Mouse (Mus musculus) retina, postnatal 1 day (tissue): ENCODE data around the gene Vmp1.

Experiments used
- DNase-seq: peaks from one replicate; pipeline ENCODE4 v3.0.0-alpha.2; 2012

Vmp1 gene

GRCm38 (mm10) chr11:86598572-86598971 lies 85.1 kb downstream of the Vmp1 start:
- no peak for DNase-seq

GRCm38 (mm10) chr11:86598154-86598553 lies 85.5 kb downstream of the Vmp1 start:
- DNase-seq: no peak

DNA sequence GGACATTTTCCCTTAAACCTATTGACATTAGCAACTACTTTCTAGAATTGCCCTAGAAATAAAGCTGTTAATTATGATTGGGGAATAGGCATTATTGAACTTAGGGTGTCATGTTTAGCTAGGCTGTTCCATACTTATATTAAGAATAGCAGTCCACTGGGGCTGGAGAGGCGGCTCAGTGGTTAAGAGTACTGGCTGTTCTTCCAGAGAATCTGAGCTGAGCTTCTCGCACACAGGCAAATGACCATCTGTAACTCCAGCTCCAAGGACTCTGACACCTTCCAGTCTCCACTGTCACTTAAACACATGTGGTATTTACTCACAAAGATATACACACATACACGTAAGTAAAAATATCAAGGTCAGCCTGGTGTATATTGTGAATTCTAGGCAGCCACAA lies 86.7 kb downstream of the Vmp1 start:
- DNase-seq: no peak

GRCm38 (mm10) chr11:86596187-86596960 lies 87.3 kb downstream of the Vmp1 start:
- DNase-seq: no peak

- no peak for DNase-seq
Observed at GRCm38 (mm10) chr11:86595366-86595765, 88.3 kb downstream of the Vmp1 start.

DNA sequence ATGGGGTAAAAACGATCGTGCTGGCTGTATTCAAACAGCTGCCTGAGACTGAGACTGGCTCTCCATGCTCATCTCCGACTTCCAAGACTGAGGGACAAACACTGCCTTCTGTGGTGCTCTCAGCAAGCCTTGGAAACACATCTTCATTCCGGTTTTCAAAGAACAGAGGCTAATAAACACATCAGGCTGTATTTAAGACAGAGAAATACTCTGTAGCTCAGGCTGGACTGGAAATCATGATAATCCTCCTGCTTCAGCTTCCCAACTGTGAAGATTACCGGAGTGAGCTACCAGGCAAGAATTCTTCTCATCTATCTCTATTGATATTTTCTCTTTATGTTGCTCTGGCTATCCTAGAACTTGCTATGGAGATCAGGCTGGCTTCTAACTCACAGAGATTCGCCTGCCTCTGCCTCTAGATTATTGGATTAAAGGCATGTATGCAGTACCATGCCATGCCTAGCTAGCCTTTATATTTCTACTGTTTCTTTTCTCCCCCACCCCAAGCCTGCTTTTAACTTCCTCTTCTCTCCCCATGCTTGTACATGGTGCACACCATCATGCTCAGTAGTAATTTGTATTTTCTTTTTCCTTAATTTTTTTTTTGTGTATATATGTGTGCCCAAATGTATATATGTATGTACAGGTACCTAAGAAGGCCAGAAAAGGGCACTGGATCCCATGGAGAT lies 89.3 kb downstream of the Vmp1 start:
- no peak for DNase-seq

- no peak for DNase-seq
Observed at GRCm38 (mm10) chr11:86593443-86593842, 90.2 kb downstream of the Vmp1 start.

DNA sequence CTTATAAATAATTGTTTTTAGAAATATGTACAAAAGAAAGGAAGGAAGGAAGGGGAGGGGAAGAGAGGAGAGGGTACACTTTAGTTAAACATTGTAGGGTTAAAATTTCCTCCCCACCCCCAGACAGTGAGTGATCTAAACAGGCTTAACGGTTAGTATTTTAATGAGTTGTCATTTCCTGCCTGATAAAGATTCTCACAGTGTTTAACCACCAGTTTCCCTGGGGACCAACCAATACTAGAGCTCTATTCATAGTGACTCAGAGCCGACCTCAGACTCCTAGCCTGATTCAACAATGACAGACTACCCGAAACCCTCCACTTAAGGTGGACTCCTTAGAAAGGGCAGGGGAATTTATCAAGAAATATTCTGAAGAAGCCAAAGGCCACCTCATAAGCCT lies 90.6 kb downstream of the Vmp1 start:
- DNase-seq: no peak

- DNase-seq: no peak
Observed at GRCm38 (mm10) chr11:86591931-86592616, 91.6 kb downstream of the Vmp1 start.

- no peak for DNase-seq
Observed at GRCm38 (mm10) chr11:86591301-86591845, 92.3 kb downstream of the Vmp1 start.

GRCm38 (mm10) chr11:86590579-86590978 lies 93.1 kb downstream of the Vmp1 start:
- DNase-seq: no peak

- DNase-seq: no peak
Observed at GRCm38 (mm10) chr11:86590066-86590465, 93.6 kb downstream of the Vmp1 start.

GRCm38 (mm10) chr11:86588583-86589298 lies 94.9 kb downstream of the Vmp1 start:
- no peak for DNase-seq

DNA sequence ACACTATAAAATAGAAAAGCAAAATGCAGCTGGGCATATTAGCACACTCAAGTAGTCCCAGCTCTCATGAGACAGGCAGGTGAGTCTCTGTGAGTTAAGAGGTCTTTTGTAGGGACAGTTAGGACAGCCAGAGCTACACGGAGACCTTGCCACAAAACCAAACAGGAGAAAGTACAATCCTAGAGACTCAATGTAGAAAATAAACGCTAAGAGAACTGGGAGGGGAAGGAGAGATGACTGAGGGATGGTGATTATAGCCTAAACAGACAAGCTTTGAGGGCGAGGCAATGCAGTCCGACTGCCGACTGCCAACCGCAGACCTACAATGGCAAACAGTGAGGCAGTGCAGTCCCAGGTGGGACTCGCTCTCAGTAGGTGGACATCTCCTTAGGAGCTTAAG lies 95.8 kb downstream of the Vmp1 start:
- DNase-seq: no peak

DNA sequence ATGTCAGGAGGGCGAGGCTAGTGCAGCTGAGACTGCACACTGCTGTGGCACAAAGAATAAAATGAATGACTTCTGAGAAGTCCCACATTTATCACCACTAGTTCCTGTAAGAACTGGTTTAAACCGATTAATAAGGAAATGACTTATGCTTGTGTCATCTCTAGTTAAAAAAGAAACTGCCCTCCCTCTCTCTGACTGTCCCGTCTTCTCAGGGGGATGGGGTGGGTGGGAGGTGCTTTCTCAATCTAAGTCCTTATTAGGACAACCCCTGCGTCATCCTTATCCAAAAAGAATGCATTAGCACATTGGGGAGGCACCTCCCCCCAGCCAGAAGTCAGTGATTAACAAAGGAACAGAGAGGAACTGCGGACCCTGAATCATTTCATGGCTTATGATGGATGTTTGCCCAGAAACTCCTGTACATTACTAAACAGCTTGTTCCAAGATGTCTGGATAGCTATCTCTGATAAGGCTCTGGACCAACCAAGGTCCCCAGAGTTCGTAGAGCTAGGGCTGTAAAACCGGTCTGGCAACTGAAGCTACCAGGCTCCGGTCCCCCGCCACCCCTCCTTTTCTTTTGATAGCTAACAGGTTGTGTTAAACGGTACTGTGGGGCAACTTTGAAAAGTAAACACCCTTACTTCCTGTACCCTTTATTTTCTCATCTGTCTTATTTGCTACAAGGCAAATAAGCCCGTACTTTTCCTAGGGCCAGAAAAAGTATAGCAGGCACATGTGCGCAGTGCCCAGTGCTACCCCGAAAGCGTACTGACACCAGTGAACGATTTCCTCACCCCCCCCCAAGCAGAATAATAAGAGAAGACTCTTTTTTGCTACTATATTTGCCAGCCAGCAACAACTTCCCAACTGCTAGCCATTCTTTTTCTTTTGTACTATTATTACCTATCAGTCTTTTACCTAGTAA lies 96.5 kb downstream of the Vmp1 start:
- DNase-seq: peak; percentile 11

- DNase-seq: no peak
Observed at GRCm38 (mm10) chr11:86586177-86586867, 97.3 kb downstream of the Vmp1 start.

- DNase-seq: no peak
Observed at GRCm38 (mm10) chr11:86585598-86585984, 98.0 kb downstream of the Vmp1 start.

GRCm38 (mm10) chr11:86584898-86585597 lies 98.6 kb downstream of the Vmp1 start:
- no peak for DNase-seq

- no peak for DNase-seq
Observed at GRCm38 (mm10) chr11:86583990-86584897, 99.4 kb downstream of the Vmp1 start.
